Mouse (Mus musculus) neutrophil, adult 59 days (primary cell): ENCODE results near the gene Cep41. TPM values are rescaled to one million over a fixed set of nuclear protein-coding genes. Genes with fewer than 3 reads are reported as not detected.

Source experiments
- total RNA-seq, 2 experiments: library from RNA; stranded (reverse); gene quantifications; 1 replicate in 1 of 2; 2 replicates in 1 of 2; pipeline ENCODE4 v1.2.4; 2023

The Cep41 gene
- 1 to 10 TPM; 1.5 to 3.2 TPM for total RNA-seq

GRCm38 (mm10) chr6:30693350-30693991 lies at the start of gene Cep41:
Gene Cep41, minus strand, starts transcription at chr6:30693749.

GRCm38 (mm10) chr6:30723331-30723730 lies 29.8 kb upstream of the Cep41 start, which contains the start of gene Mest:
Gene Mest, plus strand, starts transcription at chr6:30723547.

DNA sequence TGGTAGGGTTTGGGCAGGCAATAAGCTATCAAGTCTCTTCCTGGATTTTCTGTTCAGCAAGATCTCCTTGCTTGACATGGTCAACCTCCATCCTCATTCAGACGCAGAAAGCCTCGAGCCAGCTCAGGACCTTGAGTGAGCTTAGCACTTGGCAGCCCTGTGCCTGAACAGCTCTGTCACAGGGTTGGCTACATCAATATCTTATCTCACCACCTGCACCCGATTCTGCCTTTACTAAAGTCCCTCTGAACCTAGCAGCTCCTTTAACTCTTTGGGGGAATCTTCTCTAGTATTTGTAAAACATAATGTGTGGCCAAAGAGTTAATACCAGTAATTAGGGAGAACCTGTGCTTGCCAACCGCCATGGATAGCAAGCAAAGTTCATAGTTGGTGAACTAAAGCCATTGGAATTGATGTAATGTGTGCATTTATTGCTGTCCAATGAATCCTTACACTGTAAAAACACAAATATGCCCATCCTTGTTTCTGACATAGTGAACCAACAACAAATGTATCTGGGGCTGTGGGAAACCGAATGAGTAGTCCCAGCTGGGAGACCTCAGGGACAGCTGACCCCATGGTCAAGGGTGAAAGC lies 54.8 kb downstream of the Cep41 start, which contains the start of gene Cpa1:
Cpa1 (plus strand) TSS at position 545 of the 595 bp plus-strand sequence.

DNA sequence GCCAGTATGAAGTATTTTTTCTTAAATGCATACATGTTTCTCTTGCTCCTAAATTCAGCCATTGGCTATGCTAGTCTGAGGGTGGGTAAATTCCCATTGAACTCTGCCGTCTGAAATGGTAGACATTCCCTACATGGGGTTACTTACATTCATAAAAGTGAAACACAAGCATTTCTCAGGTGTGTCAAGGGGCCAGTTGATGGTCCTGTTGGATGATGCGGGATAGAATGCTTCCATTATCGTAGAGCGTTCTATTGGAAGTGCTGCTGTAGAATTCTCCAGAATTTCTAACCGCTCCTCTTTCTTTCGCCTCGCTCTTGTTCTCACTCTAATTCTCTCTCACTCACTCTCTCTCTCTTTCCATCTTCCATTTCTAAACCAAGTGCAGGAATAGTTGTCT lies 82.8 kb downstream of the Cep41 start, which contains the start of gene Cpa5:
Cpa5 (plus strand) TSS at position 301 of the 400 bp plus-strand sequence.

Other genes starting within 250 kb of the Cep41 start
- gene Tmem209, start 184.0 kb downstream of the Cep41 start, total RNA-seq: 10 to 100 TPM; 19.8 to 22.4 TPM
- under 1 TPM; 0.44 to 0.93 TPM for gene Ssmem1, start 183.9 kb downstream of the Cep41 start, total RNA-seq
- gene Cpa2, start 152.2 kb downstream of the Cep41 start, total RNA-seq: not detected
- not detected for gene Cpa4, start 125.4 kb downstream of the Cep41 start, total RNA-seq
- not detected for gene Cpa5, start 82.7 kb downstream of the Cep41 start, total RNA-seq
- gene Cpa1, start 54.5 kb downstream of the Cep41 start, total RNA-seq: not detected
- gene Mest, start 29.8 kb upstream of the Cep41 start, total RNA-seq: not detected
- gene Copg2, start 203.0 kb upstream of the Cep41 start, total RNA-seq: 10 to 100 TPM; 61.2 to 63.3 TPM
- not detected for gene Tsga13, start 221.8 kb upstream of the Cep41 start, total RNA-seq